Mouse (Mus musculus) MEL (cell line): ENCODE results near the gene Rnf123. TPM values are rescaled to one million over a fixed set of nuclear protein-coding genes. Genes with fewer than 3 reads are reported as not detected.

Experiments used
- DNase-seq: peaks from one replicate; pipeline ENCODE4 v3.0.0; 2011; ENCODE audit warnings: low read depth, low spot score
- H3K27ac ChIP-seq: 2 replicates; pipeline ENCODE4 v1.5.1; 2012; ENCODE audit warnings: low read depth, mild to moderate bottlenecking, control low read depth, low read length, moderate library complexity; ENCODE audit not compliant: control insufficient read depth
- H3K27me3 ChIP-seq, 2 experiments: fragments of 150-350 bp in 1 of 2; sonication (generic) in 1 of 2; 2 replicates each; pipeline ENCODE4 v1.6.1; 2012; ENCODE audit warnings: low read length in 2 of 2, mild to moderate bottlenecking in 2 of 2, improper control_type of control experiment in 1 of 2, moderate library complexity in 1 of 2; ENCODE audit not compliant: insufficient read depth in 2 of 2, control insufficient read depth in 1 of 2
- H3K36me3 ChIP-seq, 2 experiments: 2 replicates each; pipeline ENCODE4 v1.6.1; 2012 to 2014; ENCODE audit warnings: low read length in 2 of 2, improper control_type of control experiment in 1 of 2, inconsistent platforms in 1 of 2, mild to moderate bottlenecking in 1 of 2; ENCODE audit not compliant: insufficient read depth in 2 of 2, control insufficient read depth in 1 of 2
- H3K4me1 ChIP-seq, 2 experiments: fragments of 150-350 bp in 1 of 2; sonication (generic) in 1 of 2; 2 replicates each; pipeline ENCODE4 v1.6.1; 2012; ENCODE audit warnings: low read length in 2 of 2, improper control_type of control experiment in 1 of 2, mild to moderate bottlenecking in 1 of 2; ENCODE audit not compliant: insufficient read depth in 2 of 2, control insufficient read depth in 1 of 2
- H3K4me3 ChIP-seq, 2 experiments: fragments of 150-350 bp in 1 of 2; sonication (generic) in 1 of 2; 2 replicates each; pipeline ENCODE4 v1.5.1; 2012; ENCODE audit warnings: low read depth in 2 of 2, low read length in 2 of 2, mild to moderate bottlenecking in 2 of 2, moderate library complexity in 2 of 2, control low read depth in 1 of 2, improper control_type of control experiment in 1 of 2; ENCODE audit not compliant: control insufficient read depth in 1 of 2, insufficient read depth in 1 of 2
- H3K79me2 ChIP-seq: 2 replicates; pipeline ENCODE4 v1.6.1; 2012; ENCODE audit warnings: mild to moderate bottlenecking, low read length, moderate library complexity; ENCODE audit not compliant: control insufficient read depth, poor library complexity, insufficient read depth
- H3K9ac ChIP-seq: 2 replicates; pipeline ENCODE4 v1.6.1; 2012; ENCODE audit warnings: low read depth, mild to moderate bottlenecking, control low read depth, low read length, moderate library complexity; ENCODE audit not compliant: control insufficient read depth, poor library complexity, severe bottlenecking
- H3K9me3 ChIP-seq: fragments of 150-350 bp; sonication (generic); replicated peaks from 2 replicates; pipeline ENCODE4 v1.6.1; 2012; ENCODE audit warnings: mild to moderate bottlenecking, low read length, improper control_type of control experiment, moderate library complexity; ENCODE audit not compliant: insufficient read depth
- CHD1 ChIP-seq: IDR thresholded peaks from 2 replicates; pipeline ENCODE4 v1.6.1; 2012; ENCODE audit warnings: low read depth, mild to moderate bottlenecking, inconsistent platforms, low read length, improper control_type of control experiment
- GATA1 ChIP-seq: IDR thresholded peaks from 2 replicates; pipeline ENCODE4 v1.6.1; 2011; ENCODE audit warnings: low read depth, low read length, improper control_type of control experiment
- HCFC1 ChIP-seq: IDR thresholded peaks from 2 replicates; pipeline ENCODE4 v1.6.1; 2012; ENCODE audit warnings: low read depth, mild to moderate bottlenecking, inconsistent platforms, low read length, improper control_type of control experiment, moderate library complexity
- KAT2A ChIP-seq: conservative IDR thresholded peaks from 2 replicates; pipeline ENCODE4 v1.6.1; 2012; ENCODE audit warnings: low read depth, low read length, improper control_type of control experiment, inconsistent platforms
- MAX ChIP-seq: IDR thresholded peaks from 2 replicates; pipeline ENCODE4 v1.6.1; 2011; ENCODE audit warnings: low read length, improper control_type of control experiment
- MEF2A ChIP-seq: IDR thresholded peaks from 2 replicates; pipeline ENCODE4 v1.6.1; 2014; ENCODE audit warnings: low read depth, mild to moderate bottlenecking, inconsistent platforms, low read length, improper control_type of control experiment; ENCODE audit not compliant: poor library complexity, insufficient replicate concordance, severe bottlenecking; ENCODE audit errors: extremely low read depth
- MYC ChIP-seq: IDR thresholded peaks from 2 replicates; pipeline ENCODE4 v1.6.1; 2011; ENCODE audit warnings: low read depth, mild to moderate bottlenecking, low read length, improper control_type of control experiment, moderate library complexity
- POLR2A ChIP-seq, 2 experiments: IDR thresholded peaks; 2 replicates each; pipeline ENCODE4 v1.6.1; 2011 to 2012; ENCODE audit warnings: low read length in 2 of 2, mild to moderate bottlenecking in 2 of 2, control low read depth in 1 of 2, improper control_type of control experiment in 1 of 2, low read depth in 1 of 2, moderate library complexity in 1 of 2; ENCODE audit not compliant: control insufficient read depth in 1 of 2, insufficient read depth in 1 of 2, poor library complexity in 1 of 2
- RAD21 ChIP-seq: IDR thresholded peaks from 2 replicates; pipeline ENCODE4 v1.6.1; 2011; ENCODE audit warnings: mild to moderate bottlenecking, low read depth, low read length, improper control_type of control experiment
- RCOR1 ChIP-seq: IDR thresholded peaks from 2 replicates; pipeline ENCODE4 v1.6.1; 2012; ENCODE audit warnings: low read depth, mild to moderate bottlenecking, inconsistent platforms, low read length, improper control_type of control experiment
- SIN3A ChIP-seq: IDR thresholded peaks from 2 replicates; pipeline ENCODE4 v1.6.1; 2012; ENCODE audit warnings: low read length, improper control_type of control experiment, inconsistent platforms
- TAL1 ChIP-seq: IDR thresholded peaks from 2 replicates; pipeline ENCODE4 v1.6.1; 2012; ENCODE audit warnings: mild to moderate bottlenecking, inconsistent platforms, low read length, moderate library complexity, mixed read lengths
- USF2 ChIP-seq, 2 experiments: IDR thresholded peaks; 2 replicates each; pipeline ENCODE4 v1.6.1; 2011 to 2012; ENCODE audit warnings: improper control_type of control experiment in 2 of 2, low read length in 2 of 2, borderline replicate concordance in 1 of 2, inconsistent platforms in 1 of 2, low read depth in 1 of 2, mild to moderate bottlenecking in 1 of 2; ENCODE audit not compliant: insufficient read depth in 1 of 2
- ZC3H11A ChIP-seq: IDR thresholded peaks from 2 replicates; pipeline ENCODE4 v1.6.1; 2012; ENCODE audit warnings: low read depth, mild to moderate bottlenecking, inconsistent platforms, low read length, improper control_type of control experiment
- ZMIZ1 ChIP-seq: IDR thresholded peaks from 2 replicates; pipeline ENCODE4 v1.6.1; 2012; ENCODE audit warnings: low read depth, mild to moderate bottlenecking, inconsistent platforms, low read length, improper control_type of control experiment, moderate library complexity
- ZNF384 ChIP-seq: IDR thresholded peaks from 2 replicates; pipeline ENCODE4 v1.6.1; 2012; ENCODE audit warnings: low read depth, mild to moderate bottlenecking, inconsistent platforms, low read length, improper control_type of control experiment
- polyA plus RNA-seq, 2 experiments: library from polyadenylated mRNA; stranded (reverse) in 1 of 2; unstranded in 1 of 2; fragments of >175 nt in 1 of 2; fragments of >200 nt in 1 of 2; gene quantifications; 2 replicates each; pipeline versions ENCODE4 v1.2.1 to v1.2.4; 2012; ENCODE audit warnings: low replicate concordance in 2 of 2, low read depth in 1 of 2; ENCODE audit not compliant: insufficient read length in 2 of 2, insufficient read depth in 1 of 2, missing spikeins in 1 of 2
- total RNA-seq: library from RNA; depleted of rRNA; stranded (reverse); fragments of 300-350 nt; gene quantifications from 2 replicates; pipeline ENCODE4 v1.2.3, GENCODE M21; 2012

Rnf123 gene
- total and polyA plus RNA-seq, 3 experiments = 28.5 to 74.8 TPM; not detected in 1

- peaks cover under 1 to 7% of the 10 kb centered on the region in 2 experiments; a peak in 3 of 4 replicates for H3K4me1 ChIP-seq
- peaks cover 10% of the 10 kb centered on the region for H3K79me2 ChIP-seq
- H3K9ac ChIP-seq = no peak overlapping the region
- TF ChIP-seq ZMIZ1 = no peak
- TF ChIP-seq USF2 (IDR thresholded peaks at IDR 0.05; ENCODE audit: borderline replicate concordance in 1 of 2, insufficient read depth in 1 of 2, low read depth in 1 of 2, low read length in 2 of 2) = no peak
- no peak for TF ChIP-seq POLR2A (IDR thresholded peaks at IDR 0.05; ENCODE audit: control insufficient read depth in 1 of 2, insufficient read depth in 1 of 2, low read depth in 1 of 2, low read length in 2 of 2, poor library complexity in 1 of 2)
- no peak for TF ChIP-seq KAT2A
- TF ChIP-seq GATA1 = no peak
- TF ChIP-seq HCFC1 = no peak
- no peak for TF ChIP-seq TAL1
- TF ChIP-seq MEF2A = no peak
- TF ChIP-seq MAX = no peak
- H3K9me3 ChIP-seq = no peaks in the 10 kb centered on the region
- no peaks in the 10 kb centered on the region for H3K27me3 ChIP-seq
- no peak overlapping the region for H3K4me3 ChIP-seq
- H3K36me3 ChIP-seq = peaks cover 0 to 3% of the 10 kb centered on the region in 2 experiments; a peak in 1 of 4 replicates
- no peak overlapping the region for H3K27ac ChIP-seq
- DNase-seq = no peak
Measured at GRCm38 (mm10) chr9:108090611-108091120, 7.5 kb upstream of the Rnf123 start.

GRCm38 (mm10) chr9:108085261-108085660, 2.1 kb upstream of the Rnf123 start:
- Histone ChIP-seq H3K27ac (no peak overlapping the region), H3K27me3 (no peaks in the 10 kb centered on the region), H3K36me3 (peaks cover 0 to 5% of the 10 kb centered on the region in 2 experiments; a peak in 2 of 4 replicates), H3K9ac (no peak overlapping the region), H3K4me3 (no peak overlapping the region), H3K79me2 (no peaks in the 10 kb centered on the region; the same call in 1 of the 2 replicates), H3K9me3 (no peaks in the 10 kb centered on the region), H3K4me1 (peaks cover 0 to 5% of the 10 kb centered on the region in 2 experiments; a peak in 1 of 4 replicates)
- TF ChIP-seq MYC = no peak
- TF ChIP-seq POLR2A (IDR thresholded peaks at IDR 0.05; ENCODE audit: control insufficient read depth in 1 of 2, insufficient read depth in 1 of 2, low read depth in 1 of 2, low read length in 2 of 2, poor library complexity in 1 of 2) = no peak
- no peak for TF ChIP-seq ZNF384
- TF ChIP-seq RCOR1 = no peak
- no peak for TF ChIP-seq USF2 (IDR thresholded peaks at IDR 0.05; ENCODE audit: borderline replicate concordance in 1 of 2, insufficient read depth in 1 of 2, low read depth in 1 of 2, low read length in 2 of 2)
- TF ChIP-seq CHD1 = no peak
- no peak for TF ChIP-seq MEF2A
- no peak for TF ChIP-seq ZC3H11A
- TF ChIP-seq RAD21 = no peak
- TF ChIP-seq SIN3A = no peak
- no peak for DNase-seq
